Mouse (Mus musculus): ENCODE data around the gene Mcu.

- TF ChIP-seq CTCF (IDR thresholded peaks at IDR 0.05; ENCODE audit: extremely low read depth, insufficient read depth, insufficient read length, insufficient replicate concordance): no peak
- TF ChIP-seq POLR2A (IDR thresholded peaks at IDR 0.05; ENCODE audit: low read depth, low read length): no peak
Measured at GRCm38 (mm10) chr10:59602891-59603290, 13.6 kb downstream of the Mcu start.

All from spleen, adult 2 months (tissue).